Mouse (Mus musculus) CH12.LX (cell line): Measurements from ENCODE around the gene Tbx15. TPM values are rescaled to one million over a fixed set of nuclear protein-coding genes. Genes with fewer than 3 reads are reported as not detected.

Experiments
- DNase-seq: peaks from one replicate; pipeline ENCODE4 v3.0.0-alpha.2; 2013; ENCODE audit errors: extremely low read depth
- H3K27ac ChIP-seq: 2 replicates; pipeline ENCODE4 v1.5.1; 2012; ENCODE audit warnings: low read depth, mild to moderate bottlenecking, control low read depth, moderate library complexity; ENCODE audit not compliant: insufficient read depth
- H3K27me3 ChIP-seq: replicated peaks from 2 replicates; pipeline ENCODE3; 2012; ENCODE audit warnings: inconsistent platforms
- H3K36me3 ChIP-seq, 2 experiments: replicated peaks in 1 of 2; 2 replicates each; pipeline versions ENCODE3 to v1.6.1; 2012; ENCODE audit warnings: inconsistent platforms in 1 of 2, low read length in 1 of 2, mild to moderate bottlenecking in 1 of 2, mixed read lengths in 1 of 2, moderate library complexity in 1 of 2; ENCODE audit not compliant: control insufficient read depth in 1 of 2, insufficient read depth in 1 of 2
- H3K4me1 ChIP-seq, 2 experiments: 2 replicates each; pipeline ENCODE4 v1.6.1; 2012; ENCODE audit warnings: inconsistent platforms in 1 of 2, moderate library complexity in 1 of 2; ENCODE audit not compliant: insufficient read depth in 2 of 2, control insufficient read depth in 1 of 2
- H3K4me2 ChIP-seq: 2 replicates; pipeline ENCODE4 v1.6.1; 2012; ENCODE audit warnings: low read depth, mild to moderate bottlenecking, control low read depth; ENCODE audit not compliant: poor library complexity, insufficient read depth, severe bottlenecking
- H3K4me3 ChIP-seq, 3 experiments: fragments of 150-350 bp in 1 of 3; sonication (generic) in 1 of 3; replicated peaks in 1 of 3; 2 replicates each; pipeline versions ENCODE3 to v1.5.1; 2011 to 2012; ENCODE audit warnings: low read depth in 2 of 3, low read length in 2 of 3, mild to moderate bottlenecking in 2 of 3, moderate library complexity in 2 of 3, control low read depth in 1 of 3, improper control_type of control experiment in 1 of 3, inconsistent platforms in 1 of 3, mixed read lengths in 1 of 3; ENCODE audit not compliant: poor library complexity in 1 of 3
- H3K79me2 ChIP-seq: replicated peaks from 2 replicates; pipeline ENCODE4 v1.6.1; 2012; ENCODE audit warnings: mild to moderate bottlenecking, moderate library complexity; ENCODE audit not compliant: control insufficient read depth, poor library complexity, insufficient read depth, severe bottlenecking; ENCODE audit errors: extremely low read depth
- H3K9ac ChIP-seq: 2 replicates; pipeline ENCODE4 v1.6.1; 2012; ENCODE audit warnings: low read depth, mild to moderate bottlenecking, control low read depth, moderate library complexity; ENCODE audit not compliant: insufficient read depth
- H3K9me3 ChIP-seq: replicated peaks from 2 replicates; pipeline ENCODE3; 2012; ENCODE audit warnings: low read length, inconsistent platforms, mixed read lengths
- CTCF ChIP-seq, 2 experiments: IDR thresholded peaks in 1 of 2; conservative IDR thresholded peaks in 1 of 2; 2 replicates each; pipeline ENCODE4 v1.5.1; 2011 to 2012; ENCODE audit warnings: low read depth in 2 of 2, low read length in 2 of 2, improper control_type of control experiment in 1 of 2, inconsistent platforms in 1 of 2, mild to moderate bottlenecking in 1 of 2, moderate library complexity in 1 of 2
- E2F4 ChIP-seq: IDR thresholded peaks from 2 replicates; pipeline ENCODE4 v1.6.1; 2011; ENCODE audit warnings: low read depth, low read length, improper control_type of control experiment; ENCODE audit not compliant: insufficient replicate concordance
- EP300 ChIP-seq: IDR thresholded peaks from 2 replicates; pipeline ENCODE4 v1.6.1; 2011; ENCODE audit warnings: low read length, improper control_type of control experiment
- ETS1 ChIP-seq: conservative IDR thresholded peaks from 2 replicates; pipeline ENCODE4 v1.6.1; 2012; ENCODE audit warnings: low read depth, mild to moderate bottlenecking, inconsistent platforms, low read length, improper control_type of control experiment, moderate library complexity
- GABPA ChIP-seq: IDR thresholded peaks from 2 replicates; pipeline ENCODE4 v1.6.1; 2012; ENCODE audit warnings: low read depth, low read length, improper control_type of control experiment, inconsistent platforms; ENCODE audit not compliant: insufficient replicate concordance
- JUND ChIP-seq: conservative IDR thresholded peaks from 2 replicates; pipeline ENCODE4 v1.6.1; 2011; ENCODE audit warnings: low read depth, low read length, improper control_type of control experiment
- MAFK ChIP-seq: IDR thresholded peaks from 2 replicates; pipeline ENCODE4 v1.6.1; 2011; ENCODE audit warnings: low read length, improper control_type of control experiment; ENCODE audit not compliant: insufficient replicate concordance
- MAZ ChIP-seq: IDR thresholded peaks from 2 replicates; pipeline ENCODE4 v1.6.1; 2012; ENCODE audit warnings: low read depth, mild to moderate bottlenecking, inconsistent platforms, low read length, improper control_type of control experiment, moderate library complexity
- MXI1 ChIP-seq: IDR thresholded peaks from 2 replicates; pipeline ENCODE4 v1.6.1; 2011; ENCODE audit warnings: mild to moderate bottlenecking, low read depth, low read length, improper control_type of control experiment
- MYC ChIP-seq: IDR thresholded peaks from 2 replicates; pipeline ENCODE4 v1.6.1; 2011; ENCODE audit warnings: low read depth, mild to moderate bottlenecking, improper control_type of control experiment, low read length
- NELFE ChIP-seq: IDR thresholded peaks from 2 replicates; pipeline ENCODE4 v1.6.1; 2011; ENCODE audit warnings: low read depth, low read length, improper control_type of control experiment
- NRF1 ChIP-seq: IDR thresholded peaks from 2 replicates; pipeline ENCODE4 v1.6.1; 2014; ENCODE audit warnings: low read depth, mild to moderate bottlenecking, inconsistent platforms, low read length, improper control_type of control experiment, moderate library complexity
- UBTF ChIP-seq: IDR thresholded peaks from 2 replicates; pipeline ENCODE4 v1.6.1; 2012; ENCODE audit warnings: low read depth, mild to moderate bottlenecking, inconsistent platforms, low read length, improper control_type of control experiment, moderate library complexity
- USF2 ChIP-seq: conservative IDR thresholded peaks from 2 replicates; pipeline ENCODE4 v1.6.1; 2011; ENCODE audit warnings: low read depth, low read length, improper control_type of control experiment
- ZKSCAN1 ChIP-seq: IDR thresholded peaks from 2 replicates; pipeline ENCODE4 v1.6.1; 2012; ENCODE audit warnings: low read depth, inconsistent platforms, low read length, improper control_type of control experiment, borderline replicate concordance
- ZMIZ1 ChIP-seq: IDR thresholded peaks from 2 replicates; pipeline ENCODE4 v1.6.1; 2012; ENCODE audit warnings: low read depth, mild to moderate bottlenecking, inconsistent platforms, low read length, improper control_type of control experiment
- dilution Hi-C: fragments of 300-500 bp; cut with MboI; formaldehyde crosslinking; loops from 2 replicates; pipeline ENCODE4 v1.14.3; 2020; ENCODE audit warnings: low sequenced_read_pairs; ENCODE audit not compliant: extremely low pct_unique_long_range_greater_than_20kb, extremely low pct_ligation_motif_present
- in situ Hi-C: fragments of 300-500 bp; cut with MboI; formaldehyde crosslinking; loops from 3 replicates; pipeline ENCODE4 v1.14.3; 2019; ENCODE audit warnings: low sequenced_read_pairs, low pct_ligation_motif_present, low pct_unique_long_range_greater_than_20kb, mixed read lengths
- polyA plus RNA-seq: library from polyadenylated mRNA; unstranded; fragments of >175 nt; gene quantifications from 2 replicates; pipeline ENCODE4 v1.2.1, GENCODE M21; 2012; ENCODE audit warnings: low read depth; ENCODE audit not compliant: insufficient read length
- total RNA-seq, 2 experiments: library from RNA; depleted of rRNA; stranded (reverse); fragments of 300-350 nt in 1 of 2; fragments of >200 nt in 1 of 2; gene quantifications; 2 replicates each; pipeline ENCODE4 v1.2.3; 2012 to 2014

Tbx15 gene
- total and polyA plus RNA-seq, 3 experiments: 1.4 to 2.1 (median 1.8) TPM

DNA sequence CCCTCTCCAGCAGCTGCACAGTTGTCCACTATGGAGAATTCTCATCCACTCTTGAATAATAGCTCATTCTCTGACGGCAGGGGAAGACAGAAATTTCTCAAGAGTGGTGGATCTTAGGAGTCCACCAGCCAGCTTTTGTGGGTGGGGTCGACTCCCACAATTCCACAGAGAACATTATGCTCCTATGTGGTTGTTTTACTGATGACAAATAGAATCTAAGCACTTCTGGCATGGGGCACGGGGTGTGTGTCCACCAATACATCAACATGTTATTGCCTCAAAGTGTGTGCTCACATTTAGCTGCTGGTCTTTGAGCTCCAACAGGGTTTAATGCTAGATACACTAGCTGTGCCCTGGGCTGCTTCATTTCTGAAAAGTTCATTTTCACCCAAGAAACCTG lies 6.4 kb downstream of the Tbx15 start:
- Histone ChIP-seq H3K9ac (no peak overlapping the region), H3K4me3 (no peak overlapping the region), H3K27ac (no peak overlapping the region), H3K36me3 (no peaks in the 10 kb centered on the region), H3K4me2 (no peak overlapping the region), H3K4me1 (peaks cover 0 to 12% of the 10 kb centered on the region in 2 experiments; a peak in 1 of 4 replicates), H3K79me2 (no peaks in the 10 kb centered on the region), H3K27me3 (no peaks in the 10 kb centered on the region), H3K9me3 (no peaks in the 10 kb centered on the region)
- no peak for TF ChIP-seq GABPA
- no peak for TF ChIP-seq ZMIZ1
- no peak for TF ChIP-seq UBTF
- no peak for TF ChIP-seq E2F4
- no peak for TF ChIP-seq EP300
- no peak for TF ChIP-seq NELFE
- no peak for TF ChIP-seq USF2
- no peak for TF ChIP-seq NRF1
- no peak for TF ChIP-seq MAZ
- TF ChIP-seq CTCF (conservative IDR thresholded peaks at IDR 0.05 in 1 of 2, IDR thresholded peaks at IDR 0.05 in 1 of 2; ENCODE audit: low read depth in 2 of 2, low read length in 2 of 2): no peak
- no peak for TF ChIP-seq ETS1
- no peak for TF ChIP-seq MYC
- no peak for TF ChIP-seq ZKSCAN1
- dilution Hi-C loops (no loop called here), in situ Hi-C loops (loop anchor here (25.0 kb wide), 1 partner anchor 691 kb away; no protein-coding TSS in a partner anchor)
- DNase-seq: no peak

DNA sequence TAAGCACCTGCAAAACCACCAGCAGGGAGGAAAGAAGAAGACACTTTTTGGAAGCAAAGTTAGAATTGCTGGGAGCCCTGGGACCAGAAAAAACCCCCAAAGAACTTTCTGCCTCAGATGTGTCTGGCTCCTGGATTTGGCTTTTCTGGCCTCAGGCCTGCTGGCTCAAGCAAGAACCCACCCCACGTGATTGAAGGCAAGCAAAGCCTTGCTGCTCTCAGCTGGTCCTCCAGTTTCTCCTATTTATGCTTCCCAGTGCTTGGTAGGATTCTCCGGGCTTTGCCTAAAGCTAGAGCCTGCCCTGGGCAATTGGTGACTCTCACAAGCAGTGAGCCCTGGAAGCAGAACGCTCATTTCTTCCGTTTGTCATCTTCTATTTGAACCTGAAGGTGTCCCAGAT lies 7.4 kb downstream of the Tbx15 start:
- dilution Hi-C loops (no loop called here), in situ Hi-C loops (loop anchor here (25.0 kb wide), 1 partner anchor 690 kb away; no protein-coding TSS in a partner anchor)
- peaks cover 0 to 12% of the 10 kb centered on the region in 2 experiments; a peak in 1 of 4 replicates for H3K4me1 ChIP-seq
- no peaks in the 10 kb centered on the region for H3K36me3 ChIP-seq
- no peaks in the 10 kb centered on the region for H3K27me3 ChIP-seq
- H3K9me3 ChIP-seq: no peaks in the 10 kb centered on the region
- no peak for DNase-seq
- no peak overlapping the region for H3K9ac ChIP-seq
- H3K79me2 ChIP-seq: no peaks in the 10 kb centered on the region
- H3K4me2 ChIP-seq: no peak overlapping the region
- H3K4me3 ChIP-seq: no peak overlapping the region
- TF ChIP-seq E2F4 (no peak), GABPA (no peak), MXI1 (no peak), MAFK (no peak), JUND (no peak)
- TF ChIP-seq, all 38 proteins: peak for 0
- H3K27ac ChIP-seq: no peak overlapping the region
